Mouse (Mus musculus) duodenum, adult 2 months (tissue): ENCODE results near the gene D730048I06Rik. TPM values are rescaled to one million over a fixed set of nuclear protein-coding genes. Genes with fewer than 3 reads are reported as not detected.

ENCODE experiments used
- polyA plus RNA-seq: library from polyadenylated mRNA; depleted of rRNA; stranded (reverse); fragments of >200 nt; gene quantifications from 2 replicates; pipeline ENCODE4 v1.2.3, GENCODE M21; 2012; ENCODE audit warnings: low replicate concordance; rRNA removed

The D730048I06Rik gene
- not detected in 2 replicates for polyA plus RNA-seq

GRCm38 (mm10) chr9:35790001-35790400 is at the start of gene D730048I06Rik, which contains the start of gene Gm27235:
Gene D730048I06Rik (minus strand): TSS chr9:35790112.
Gene Gm27235 (minus strand): TSS chr9:35790101.

GRCm38 (mm10) chr9:35778009-35778408 is 11.9 kb downstream of the D730048I06Rik start, which contains the start of gene Gm17727:
Gene Gm17727 (minus strand): TSS chr9:35778109.

DNA sequence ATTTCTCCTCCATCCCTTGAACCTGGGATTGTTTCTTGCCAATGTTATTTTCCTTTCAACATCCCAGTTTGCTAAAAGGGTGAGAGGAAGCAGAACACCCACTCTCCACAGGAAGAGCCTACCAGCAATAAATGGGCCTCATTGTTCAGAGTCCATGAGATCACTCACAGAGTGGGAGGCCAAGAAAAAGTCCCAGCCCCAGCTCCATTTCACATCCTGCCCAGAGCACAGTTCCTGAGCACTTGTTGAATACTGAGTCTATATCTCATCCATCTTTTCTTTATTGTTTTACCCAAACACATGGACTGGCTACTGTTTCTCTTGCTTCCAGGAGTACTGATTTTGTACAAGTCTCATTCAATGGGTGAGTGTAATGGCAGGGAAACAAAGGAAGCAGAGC is 49.2 kb downstream of the D730048I06Rik start, which contains the start of gene Gm17677:
Gene Gm17677, plus strand, starts transcription at position 301 of the 400 bp plus-strand sequence.

Other genes starting within 250 kb of the D730048I06Rik start
- gene Ddx25, start 231.6 kb downstream of the D730048I06Rik start, polyA plus RNA-seq = 0.02 TPM in 1 of 2 replicates, not detected in the other
- 0.12 and 0.15 TPM in 2 replicates for gene Pus3, start 231.5 kb downstream of the D730048I06Rik start, polyA plus RNA-seq
- 0.15 TPM in 1 of 2 replicates, not detected in the other for gene Pate2, start 219.8 kb downstream of the D730048I06Rik start, polyA plus RNA-seq
- gene Hyls1, start 219.7 kb downstream of the D730048I06Rik start, polyA plus RNA-seq = 0.07 and 0.29 TPM in 2 replicates
- not detected in 2 replicates for gene Pate4, start 178.2 kb downstream of the D730048I06Rik start, polyA plus RNA-seq
- not detected in 2 replicates for gene Pate3, start 141.9 kb downstream of the D730048I06Rik start, polyA plus RNA-seq
- gene Pate1, start 102.7 kb downstream of the D730048I06Rik start, polyA plus RNA-seq = not detected in 2 replicates
- gene Gm17677, start 49.1 kb downstream of the D730048I06Rik start, polyA plus RNA-seq = not detected in 2 replicates
- gene Gm17727, start 12.0 kb downstream of the D730048I06Rik start, polyA plus RNA-seq = not detected in 2 replicates
- gene Gm27235, start within 50 bp of the D730048I06Rik start, polyA plus RNA-seq = not detected in 2 replicates
- not detected in 2 replicates for gene 9230110F15Rik, start 54.0 kb upstream of the D730048I06Rik start, polyA plus RNA-seq
- gene 9230113P08Rik, start 118.3 kb upstream of the D730048I06Rik start, polyA plus RNA-seq = not detected in 2 replicates